Mouse (Mus musculus): ENCODE results near the gene Gmpr2. TPM values are rescaled to one million over a fixed set of nuclear protein-coding genes. Genes with fewer than 3 reads are reported as not detected.

Gmpr2 gene
- polyA plus RNA-seq, 1 experiment from 2014 or later, result 58.4 TPM

DNA sequence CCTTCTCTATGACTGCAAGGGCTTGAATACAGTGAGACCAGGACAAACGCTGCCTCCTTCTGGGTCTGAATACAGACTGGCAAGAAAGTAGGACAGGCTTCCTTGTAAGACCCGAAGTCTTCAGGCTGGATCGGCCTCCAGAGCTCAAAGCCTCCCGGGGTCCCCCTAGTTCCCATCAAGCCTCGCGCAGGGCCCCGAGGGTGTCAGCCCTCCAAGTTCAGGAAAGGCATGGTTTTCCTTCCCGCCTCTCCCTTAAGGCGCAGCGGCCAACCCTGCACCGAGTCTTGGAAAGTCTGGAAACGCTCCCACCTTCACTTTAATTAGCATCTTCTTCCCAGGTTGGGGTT, 282 bp upstream of the Gmpr2 start:
- Histone ChIP-seq H3K4me2 (ENCODE audit: low read depth, low read length) (peak overlapping the region; percentile 88), H3K27ac (ENCODE audit: low read length) (peak overlapping the region; percentile 89), H3K4me3 (ENCODE audit: low read length) (peak overlapping the region; percentile 73), H3K9me3 (ENCODE audit: control insufficient read depth, low read length) (no peaks in the 10 kb centered on the region), H3K9ac (ENCODE audit: low read depth, low read length) (peak overlapping the region; percentile 89), H3K27me3 (replicated peaks; ENCODE audit: control insufficient read depth, insufficient read depth, low read length) (no peaks in the 10 kb centered on the region), H3K36me3 (ENCODE audit: control insufficient read depth, insufficient read depth, low read length) (no peaks in the 10 kb centered on the region), H3K4me1 (ENCODE audit: control insufficient read depth, insufficient read depth, low read length) (peaks cover 14% of the 10 kb centered on the region)
- peak; percentile 58 for ATAC-seq
- 0% methylated on average over 12 of the region's 12 CpGs for WGBS

DNA sequence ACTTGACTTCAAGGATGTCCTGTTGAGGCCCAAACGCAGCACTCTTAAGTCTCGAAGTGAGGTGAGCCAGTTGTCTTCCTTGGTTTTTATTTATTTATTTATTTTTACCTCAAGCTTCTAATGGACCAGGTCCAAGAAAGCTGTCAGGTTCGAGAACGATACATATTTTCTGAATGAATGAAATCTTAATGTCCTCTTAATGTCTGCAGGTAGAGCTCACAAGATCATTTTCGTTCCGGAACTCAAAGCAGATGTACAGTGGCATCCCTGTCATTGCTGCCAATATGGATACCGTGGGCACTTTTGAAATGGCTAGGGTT, 960 bp downstream of the Gmpr2 start:
- Histone ChIP-seq H3K27me3 (replicated peaks; ENCODE audit: control insufficient read depth, insufficient read depth, low read length) (no peaks in the 10 kb centered on the region), H3K4me1 (ENCODE audit: control insufficient read depth, insufficient read depth, low read length) (peaks cover 14% of the 10 kb centered on the region), H3K27ac (ENCODE audit: low read length) (peak overlapping the region; percentile 79), H3K9me3 (ENCODE audit: control insufficient read depth, low read length) (no peaks in the 10 kb centered on the region), H3K36me3 (ENCODE audit: control insufficient read depth, insufficient read depth, low read length) (no peaks in the 10 kb centered on the region; the same call in 1 of the 2 replicates), H3K4me2 (ENCODE audit: low read depth, low read length) (peak overlapping the region; percentile 77), H3K4me3 (ENCODE audit: low read length) (peak overlapping the region; percentile 73), H3K9ac (ENCODE audit: low read depth, low read length) (peak overlapping the region; percentile 68)
- no peak for ATAC-seq
- 75% methylated on average over 7 of the region's 7 CpGs for WGBS

DNA sequence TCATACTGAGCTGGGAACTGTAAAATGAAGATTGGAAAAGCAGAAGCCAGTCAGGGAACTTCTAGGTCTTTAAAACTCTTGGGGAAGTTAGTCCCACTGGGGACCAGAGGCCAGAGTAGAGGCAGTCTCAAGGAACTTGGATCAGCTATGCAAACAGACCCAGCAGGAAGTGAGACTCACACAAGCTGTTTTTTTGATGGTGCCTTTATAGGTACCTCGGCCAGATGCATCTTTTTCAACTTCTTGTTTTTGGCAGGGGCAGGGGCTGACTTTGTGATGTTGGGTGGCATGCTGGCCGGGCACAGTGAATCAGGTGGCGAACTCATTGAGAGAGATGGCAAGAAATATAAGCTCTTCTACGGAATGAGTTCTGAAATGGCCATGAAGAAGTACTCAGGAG, 5.9 kb downstream of the Gmpr2 start:
- no peak for ATAC-seq
- Histone ChIP-seq H3K36me3 (ENCODE audit: control insufficient read depth, insufficient read depth, low read length) (peaks cover 16% of the 10 kb centered on the region), H3K27ac (ENCODE audit: low read length) (no peak overlapping the region), H3K9me3 (ENCODE audit: control insufficient read depth, low read length) (no peaks in the 10 kb centered on the region), H3K4me1 (ENCODE audit: control insufficient read depth, insufficient read depth, low read length) (peaks cover 9% of the 10 kb centered on the region), H3K27me3 (replicated peaks; ENCODE audit: control insufficient read depth, insufficient read depth, low read length) (no peaks in the 10 kb centered on the region), H3K9ac (ENCODE audit: low read depth, low read length) (no peak overlapping the region), H3K4me3 (ENCODE audit: low read length) (no peak overlapping the region), H3K4me2 (ENCODE audit: low read depth, low read length) (no peak overlapping the region)
- WGBS, result 84% methylated on average over 4 of the region's 4 CpGs

DNA sequence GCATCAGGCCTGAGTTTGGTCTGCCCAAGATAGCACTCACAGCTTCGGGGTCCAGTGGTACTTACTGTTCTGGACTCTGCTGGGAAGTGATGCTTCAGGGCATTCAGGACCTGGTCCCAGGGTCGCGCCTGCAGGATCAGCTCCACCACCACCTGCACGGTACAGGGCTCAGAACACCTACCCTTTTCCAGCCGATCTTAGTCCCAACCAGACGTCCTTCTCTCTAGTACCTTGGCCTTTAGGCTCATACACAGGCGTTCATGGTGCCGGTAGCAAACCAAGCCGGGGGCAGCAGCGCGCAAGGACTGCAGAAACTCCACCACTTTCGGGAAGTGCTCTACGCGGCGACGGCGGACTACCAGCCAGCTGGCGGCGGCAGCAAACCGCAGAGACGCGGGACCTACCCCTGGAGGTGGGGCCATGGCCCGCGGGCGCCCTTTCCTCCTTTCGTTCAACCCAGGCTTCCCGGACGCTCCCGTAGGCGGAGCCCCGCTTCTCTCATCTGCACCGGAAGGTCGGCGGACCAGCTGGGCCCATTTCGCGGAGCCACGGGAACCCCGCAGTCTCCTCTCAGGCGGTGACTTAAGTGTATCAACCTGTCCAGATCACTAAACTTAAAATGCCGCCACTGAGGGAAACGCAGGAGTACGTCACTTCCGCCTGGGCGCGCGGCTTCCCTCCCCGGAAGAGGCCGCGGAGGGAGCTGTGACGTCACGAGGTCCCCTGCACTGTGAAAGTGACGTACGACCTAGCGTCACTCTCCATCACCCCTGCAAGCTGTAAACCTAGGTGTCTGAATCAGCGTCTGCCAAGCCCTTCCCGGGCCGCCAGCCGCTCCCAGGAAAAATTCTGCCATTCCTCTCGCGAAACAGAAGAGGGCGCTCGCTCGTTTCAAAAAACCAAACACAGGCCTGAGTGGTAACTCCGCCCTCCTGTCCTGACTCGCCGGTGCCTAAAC, 9.7 kb downstream of the Gmpr2 start, which contains the start of gene Tinf2:
Tinf2 (minus strand) TSS at position 661 of the 958 bp plus-strand sequence.
- H3K36me3 ChIP-seq (ENCODE audit: control insufficient read depth, insufficient read depth, low read length), result peaks cover 16% of the 10 kb centered on the region
- H3K27me3 ChIP-seq (replicated peaks; ENCODE audit: control insufficient read depth, insufficient read depth, low read length), result no peaks in the 10 kb centered on the region
- under 1% methylated on average over 66 of the region's 66 CpGs for WGBS
- peak within 1 kb of the TSS; percentile 81 for H3K4me3 ChIP-seq (ENCODE audit: low read length)
- no peaks in the 10 kb centered on the region for H3K9me3 ChIP-seq (ENCODE audit: control insufficient read depth, low read length)
- peaks cover 5% of the 10 kb centered on the region; the same call in 1 of the 2 replicates for H3K4me1 ChIP-seq (ENCODE audit: control insufficient read depth, insufficient read depth, low read length)
- H3K9ac ChIP-seq (ENCODE audit: low read depth, low read length), result peak within 1 kb of the TSS; percentile 82
- peak; percentile 98 for ATAC-seq
- H3K4me2 ChIP-seq (ENCODE audit: low read depth, low read length), result peak within 1 kb of the TSS; percentile 82
- H3K27ac ChIP-seq (ENCODE audit: low read length), result peak within 1 kb of the TSS; percentile 91

DNA sequence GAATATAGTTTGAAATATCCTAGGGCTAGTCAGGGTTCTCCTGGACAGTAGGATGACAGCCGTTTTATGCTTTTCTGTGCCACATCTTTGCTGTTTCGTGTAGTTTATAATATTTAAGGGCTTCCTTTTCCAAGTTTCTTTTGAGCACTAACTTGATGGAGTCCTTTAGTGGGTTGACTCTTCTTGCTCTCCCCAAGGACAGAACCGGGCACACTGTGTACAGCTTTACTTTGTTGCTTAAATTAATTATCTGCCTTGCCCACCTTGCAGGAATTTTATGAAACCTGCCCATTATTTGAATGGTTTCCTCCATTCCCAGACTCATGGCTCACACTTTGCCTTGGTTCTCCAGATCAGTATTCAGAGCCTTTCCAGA, 10.4 kb downstream of the Gmpr2 start:
- peak overlapping the region; percentile 42 for H3K4me2 ChIP-seq (ENCODE audit: low read depth, low read length)
- WGBS, result 11% methylated on average over 3 of the region's 3 CpGs
- H3K9me3 ChIP-seq (ENCODE audit: control insufficient read depth, low read length), result no peaks in the 10 kb centered on the region
- H3K27ac ChIP-seq (ENCODE audit: low read length), result no peak overlapping the region
- peak overlapping the region; percentile 82 for H3K9ac ChIP-seq (ENCODE audit: low read depth, low read length)
- no peaks in the 10 kb centered on the region for H3K27me3 ChIP-seq (replicated peaks; ENCODE audit: control insufficient read depth, insufficient read depth, low read length)
- ATAC-seq, result peak; percentile 16
- peaks cover 5% of the 10 kb centered on the region; the same call in 1 of the 2 replicates for H3K4me1 ChIP-seq (ENCODE audit: control insufficient read depth, insufficient read depth, low read length)
- peak overlapping the region; percentile 81 for H3K4me3 ChIP-seq (ENCODE audit: low read length)
- H3K36me3 ChIP-seq (ENCODE audit: control insufficient read depth, insufficient read depth, low read length), result peaks cover 16% of the 10 kb centered on the region

DNA sequence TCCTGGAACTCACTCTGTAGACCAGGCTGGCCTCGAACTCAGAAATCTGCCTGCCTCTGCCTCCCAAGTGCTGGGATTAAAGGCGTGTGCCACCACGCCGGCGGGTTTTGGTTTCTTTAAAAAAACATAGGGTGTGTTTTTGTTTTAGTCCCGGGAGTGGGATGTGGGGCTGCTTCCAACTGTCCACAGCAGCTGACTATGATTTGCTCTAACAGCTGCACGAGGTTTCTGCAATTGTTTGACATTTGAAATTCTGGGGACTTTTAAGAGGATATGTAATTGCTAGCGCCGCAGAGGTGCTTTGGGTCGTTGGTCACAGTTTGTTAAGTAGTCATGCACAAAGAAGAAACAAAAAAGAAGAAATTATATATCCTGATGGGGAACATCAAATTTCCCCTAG, 17.7 kb downstream of the Gmpr2 start:
- no peaks in the 10 kb centered on the region for H3K4me1 ChIP-seq (ENCODE audit: control insufficient read depth, insufficient read depth, low read length)
- no peaks in the 10 kb centered on the region for H3K27me3 ChIP-seq (replicated peaks; ENCODE audit: control insufficient read depth, insufficient read depth, low read length)
- ATAC-seq, result no peak
- WGBS, result 69% methylated on average over 10 of the region's 10 CpGs
- no peaks in the 10 kb centered on the region for H3K36me3 ChIP-seq (ENCODE audit: control insufficient read depth, insufficient read depth, low read length)
- no peak overlapping the region for H3K27ac ChIP-seq (ENCODE audit: low read length)
- H3K4me2 ChIP-seq (ENCODE audit: low read depth, low read length), result no peak overlapping the region
- no peak overlapping the region for H3K9ac ChIP-seq (ENCODE audit: low read depth, low read length)
- H3K9me3 ChIP-seq (ENCODE audit: control insufficient read depth, low read length), result no peaks in the 10 kb centered on the region
- H3K4me3 ChIP-seq (ENCODE audit: low read length), result no peak overlapping the region

DNA sequence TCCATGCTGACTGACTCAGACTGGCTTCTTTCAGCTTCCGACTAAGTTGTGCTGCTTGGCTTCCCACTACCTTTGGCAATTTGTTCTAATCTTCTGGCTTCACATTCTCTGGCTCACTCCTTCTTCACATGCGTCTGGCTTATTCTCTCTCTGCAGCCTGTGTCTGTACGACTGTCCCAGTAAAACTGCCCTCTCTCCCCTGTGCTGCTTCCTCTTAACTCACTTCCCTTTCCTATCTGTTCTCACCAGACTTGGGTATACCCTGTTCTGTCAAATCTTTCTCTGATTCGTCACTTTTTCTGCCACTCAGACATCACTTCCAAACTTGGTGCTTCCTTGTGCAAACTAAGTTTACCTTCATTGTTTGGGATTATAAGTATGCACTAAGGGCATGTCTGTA, 25.5 kb downstream of the Gmpr2 start:
- WGBS, result 78% methylated on average over 4 of the region's 4 CpGs
- no peak overlapping the region for H3K4me2 ChIP-seq (ENCODE audit: low read depth, low read length)
- no peaks in the 10 kb centered on the region for H3K4me1 ChIP-seq (ENCODE audit: control insufficient read depth, insufficient read depth, low read length)
- no peaks in the 10 kb centered on the region for H3K27me3 ChIP-seq (replicated peaks; ENCODE audit: control insufficient read depth, insufficient read depth, low read length)
- no peak for ATAC-seq
- H3K9me3 ChIP-seq (ENCODE audit: control insufficient read depth, low read length), result no peaks in the 10 kb centered on the region
- H3K36me3 ChIP-seq (ENCODE audit: control insufficient read depth, insufficient read depth, low read length), result no peaks in the 10 kb centered on the region
- H3K27ac ChIP-seq (ENCODE audit: low read length), result no peak overlapping the region
- H3K9ac ChIP-seq (ENCODE audit: low read depth, low read length), result no peak overlapping the region
- H3K4me3 ChIP-seq (ENCODE audit: low read length), result no peak overlapping the region

DNA sequence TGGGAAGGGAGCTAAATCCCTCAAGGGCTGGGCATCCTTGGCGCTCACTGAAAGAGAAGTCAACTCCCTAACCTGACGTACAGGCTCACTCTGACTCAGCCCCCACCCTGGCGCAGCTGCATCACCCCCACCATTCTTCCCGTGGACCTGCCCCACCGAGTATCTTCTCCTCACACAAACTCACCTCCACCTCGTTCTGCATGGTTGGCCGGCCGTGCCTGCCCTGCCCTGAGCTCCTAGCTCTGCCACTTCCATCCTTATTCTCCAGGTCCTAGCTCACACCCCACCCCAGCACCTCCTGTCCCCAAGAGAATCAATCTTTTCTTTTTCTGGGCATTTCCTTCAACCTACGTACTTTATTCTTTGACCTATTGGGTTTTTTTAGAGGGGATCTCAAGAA, 29.4 kb downstream of the Gmpr2 start:
- no peak for ATAC-seq
- no peak overlapping the region for H3K27ac ChIP-seq (ENCODE audit: low read length)
- no peaks in the 10 kb centered on the region for H3K27me3 ChIP-seq (replicated peaks; ENCODE audit: control insufficient read depth, insufficient read depth, low read length)
- peaks cover 3% of the 10 kb centered on the region; the same call in 1 of the 2 replicates for H3K4me1 ChIP-seq (ENCODE audit: control insufficient read depth, insufficient read depth, low read length)
- H3K4me3 ChIP-seq (ENCODE audit: low read length), result no peak overlapping the region
- H3K9ac ChIP-seq (ENCODE audit: low read depth, low read length), result no peak overlapping the region
- no peaks in the 10 kb centered on the region for H3K36me3 ChIP-seq (ENCODE audit: control insufficient read depth, insufficient read depth, low read length)
- WGBS, result 69% methylated on average over 9 of the region's 9 CpGs
- no peaks in the 10 kb centered on the region for H3K9me3 ChIP-seq (ENCODE audit: control insufficient read depth, low read length)
- no peak overlapping the region for H3K4me2 ChIP-seq (ENCODE audit: low read depth, low read length)

DNA sequence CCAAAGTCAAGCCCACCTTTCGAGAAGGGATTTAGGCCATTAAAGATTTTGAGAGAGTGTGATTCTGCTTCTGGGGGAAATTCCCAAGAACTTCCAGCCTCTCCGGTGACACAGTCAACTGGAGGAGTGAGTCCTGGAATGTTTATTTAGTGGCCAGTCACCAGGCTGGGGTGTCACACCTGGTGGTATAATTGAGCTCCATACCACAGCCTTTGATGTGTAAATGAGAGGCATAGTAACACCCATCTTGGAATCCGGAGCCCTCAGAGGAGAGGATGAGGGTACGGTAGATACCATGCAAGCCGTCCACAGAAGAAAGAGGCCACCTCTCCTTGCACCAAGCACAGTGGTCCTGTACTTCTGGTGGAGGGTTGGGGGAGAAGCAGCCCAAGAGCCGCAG, 31.0 kb downstream of the Gmpr2 start:
- Histone ChIP-seq H3K9ac (ENCODE audit: low read depth, low read length) (no peak overlapping the region), H3K4me3 (ENCODE audit: low read length) (no peak overlapping the region), H3K27ac (ENCODE audit: low read length) (no peak overlapping the region), H3K9me3 (ENCODE audit: control insufficient read depth, low read length) (no peaks in the 10 kb centered on the region), H3K4me1 (ENCODE audit: control insufficient read depth, insufficient read depth, low read length) (peaks cover 3% of the 10 kb centered on the region; the same call in 1 of the 2 replicates), H3K27me3 (replicated peaks; ENCODE audit: control insufficient read depth, insufficient read depth, low read length) (no peaks in the 10 kb centered on the region), H3K4me2 (ENCODE audit: low read depth, low read length) (no peak overlapping the region), H3K36me3 (ENCODE audit: control insufficient read depth, insufficient read depth, low read length) (no peaks in the 10 kb centered on the region)
- WGBS, result 62% methylated on average over 6 of the region's 6 CpGs
- no peak for ATAC-seq
